Mouse (Mus musculus): ENCODE data around the gene AC124108.1.

AC124108.1 gene

GRCm38 (mm10) chr1:132245010-132245409 lies 53.8 kb downstream of the AC124108.1 start:
- no peak for DNase-seq (ENCODE audit: low read depth, low spot score)

- no peak for DNase-seq (ENCODE audit: low read depth, low spot score)
Measured at GRCm38 (mm10) chr1:132246137-132246536, 54.9 kb downstream of the AC124108.1 start.

- no peak for DNase-seq (ENCODE audit: low read depth, low spot score)
Measured at GRCm38 (mm10) chr1:132246641-132247040, 55.4 kb downstream of the AC124108.1 start.

DNA sequence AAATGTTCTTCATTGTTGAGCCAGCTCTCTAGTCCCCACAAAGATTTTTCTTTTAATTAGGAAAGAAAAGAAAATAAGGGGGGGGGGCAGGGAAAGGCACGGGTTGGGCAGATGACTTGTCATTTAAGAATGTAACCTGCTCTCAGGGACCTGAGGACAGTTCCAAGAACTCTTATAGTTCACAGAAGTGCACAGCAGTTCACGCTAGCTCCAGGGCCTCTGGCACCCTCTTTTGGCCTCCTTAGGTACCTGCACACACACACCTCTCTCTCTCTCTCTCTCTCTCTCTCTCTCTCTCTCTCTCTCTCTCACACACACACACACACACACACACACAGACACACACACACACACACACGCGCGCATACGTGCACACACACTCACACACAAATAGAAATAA lies 63.2 kb downstream of the AC124108.1 start:
- DNase-seq (ENCODE audit: low read depth, low spot score) = no peak

Data from telencephalon, adult 2 months (tissue).